Mouse (Mus musculus): ENCODE measurements around the gene Zbtb43.

Zbtb43 gene

GRCm38 (mm10) chr2:33429339-33429738 lies 39.0 kb downstream of the Zbtb43 start:
- peak; percentile 67 for DNase-seq (ENCODE audit: low spot score)

GRCm38 (mm10) chr2:33426640-33427398 lies 41.5 kb downstream of the Zbtb43 start:
- DNase-seq (ENCODE audit: low spot score): no peak

GRCm38 (mm10) chr2:33417454-33417853 lies 50.9 kb downstream of the Zbtb43 start:
- DNase-seq (ENCODE audit: low spot score): no peak

GRCm38 (mm10) chr2:33414019-33414418 lies 54.3 kb downstream of the Zbtb43 start:
- no peak for DNase-seq (ENCODE audit: low spot score)

GRCm38 (mm10) chr2:33412111-33412510 lies 56.2 kb downstream of the Zbtb43 start:
- DNase-seq (ENCODE audit: low spot score): no peak

- DNase-seq (ENCODE audit: low spot score): no peak
Measured at GRCm38 (mm10) chr2:33403511-33404003, 64.8 kb downstream of the Zbtb43 start.

GRCm38 (mm10) chr2:33402638-33403037 lies 65.7 kb downstream of the Zbtb43 start:
- no peak for DNase-seq (ENCODE audit: low spot score)

GRCm38 (mm10) chr2:33402236-33402635 lies 66.1 kb downstream of the Zbtb43 start:
- peak; percentile 65 for DNase-seq (ENCODE audit: low spot score)

GRCm38 (mm10) chr2:33401217-33401616 lies 67.1 kb downstream of the Zbtb43 start:
- peak; percentile 48 for DNase-seq (ENCODE audit: low spot score)

- no peak for DNase-seq (ENCODE audit: low spot score)
Measured at GRCm38 (mm10) chr2:33400541-33400940, 67.8 kb downstream of the Zbtb43 start.

Measured in urinary bladder, postnatal 14 days (tissue).